Mouse (Mus musculus) liver, adult 2 months (tissue): ENCODE results near the gene Ryr1.

Source experiments
- CTCF ChIP-seq: fragments of 200-500 bp; IDR thresholded peaks from 2 replicates; pipeline ENCODE4 v1.5.1; 2011; ENCODE audit warnings: low read depth, low read length, control low read depth
- POLR2A ChIP-seq: fragments of 200-500 bp; IDR thresholded peaks from 2 replicates; pipeline ENCODE4 v1.6.1; 2011; ENCODE audit warnings: low read length, control low read depth; ENCODE audit not compliant: insufficient read depth; ENCODE audit errors: extremely low read depth

- TF ChIP-seq POLR2A (no peak), CTCF (no peak)
Measured at GRCm38 (mm10) chr7:29008714-29009113, 116.3 kb downstream of the Ryr1 start.
